Mouse (Mus musculus): ENCODE data around the gene Gtf3a. TPM values are rescaled to one million over a fixed set of nuclear protein-coding genes. Genes with fewer than 3 reads are reported as not detected.
"Not testable (repeated sequence)": the region's sequence is repeated elsewhere in the genome, so short reads cannot be mapped to it uniquely, and the experiment has no call there.

The Gtf3a gene
- 115 and 127 TPM in 2 replicates for total RNA-seq (2015)
- total RNA-seq (2017), result 162 and 163 TPM in 2 replicates

GRCm38 (mm10) chr5:146948508-146949088, at the start of gene Gtf3a:
Gene Gtf3a (plus strand): TSS chr5:146948657.
- peak; percentile 84 for ATAC-seq (replicated peaks; ENCODE audit: poor library complexity)

- no peak for ATAC-seq (replicated peaks; ENCODE audit: poor library complexity)
Observed at GRCm38 (mm10) chr5:146900331-146900730, 48.1 kb upstream of the Gtf3a start.

GRCm38 (mm10) chr5:146901501-146901900, 47.0 kb upstream of the Gtf3a start:
- no peak for ATAC-seq (replicated peaks; ENCODE audit: poor library complexity)

GRCm38 (mm10) chr5:146904404-146904803, 44.1 kb upstream of the Gtf3a start:
- ATAC-seq (replicated peaks; ENCODE audit: poor library complexity), result peak; percentile 85

- peak; percentile 90 for ATAC-seq (replicated peaks; ENCODE audit: poor library complexity)
Observed at GRCm38 (mm10) chr5:146905486-146906172, 42.8 kb upstream of the Gtf3a start.

- ATAC-seq (replicated peaks; ENCODE audit: poor library complexity), result no peak
Observed at GRCm38 (mm10) chr5:146907533-146907932, 40.9 kb upstream of the Gtf3a start.

GRCm38 (mm10) chr5:146908629-146909028, 39.8 kb upstream of the Gtf3a start:
- ATAC-seq (replicated peaks; ENCODE audit: poor library complexity), result no peak

- 0 out of 2 replicates have a peak, but pooled peaks have one; percentile 3 for ATAC-seq (replicated peaks; ENCODE audit: poor library complexity)
Observed at GRCm38 (mm10) chr5:146912206-146912605, 36.3 kb upstream of the Gtf3a start.

- ATAC-seq (replicated peaks; ENCODE audit: poor library complexity), result no peak
Observed at GRCm38 (mm10) chr5:146913355-146913754, 35.1 kb upstream of the Gtf3a start.

GRCm38 (mm10) chr5:146914088-146914766, 34.2 kb upstream of the Gtf3a start:
- ATAC-seq (replicated peaks; ENCODE audit: poor library complexity), result peak; percentile 93

- ATAC-seq (replicated peaks; ENCODE audit: poor library complexity), result no peak; the same call in 1 of the 2 replicates
Observed at GRCm38 (mm10) chr5:146916273-146916672, 32.2 kb upstream of the Gtf3a start.

- no peak for ATAC-seq (replicated peaks; ENCODE audit: poor library complexity)
Observed at GRCm38 (mm10) chr5:146916806-146917205, 31.7 kb upstream of the Gtf3a start.

GRCm38 (mm10) chr5:146917357-146917756, 31.1 kb upstream of the Gtf3a start:
- ATAC-seq (replicated peaks; ENCODE audit: poor library complexity), result not testable (repeated sequence)

GRCm38 (mm10) chr5:146919874-146920273, 28.6 kb upstream of the Gtf3a start:
- no peak for ATAC-seq (replicated peaks; ENCODE audit: poor library complexity)

- no peak for ATAC-seq (replicated peaks; ENCODE audit: poor library complexity)
Observed at GRCm38 (mm10) chr5:146920314-146921161, 27.9 kb upstream of the Gtf3a start.

- ATAC-seq (replicated peaks; ENCODE audit: poor library complexity), result peak; percentile 65; the same call in 1 of the 2 replicates
Observed at GRCm38 (mm10) chr5:146921224-146921623, 27.2 kb upstream of the Gtf3a start.

- ATAC-seq (replicated peaks; ENCODE audit: poor library complexity), result no peak
Observed at GRCm38 (mm10) chr5:146923547-146923946, 24.9 kb upstream of the Gtf3a start.

- no peak for ATAC-seq (replicated peaks; ENCODE audit: poor library complexity)
Observed at GRCm38 (mm10) chr5:146926673-146927072, 21.8 kb upstream of the Gtf3a start.

- no peak for ATAC-seq (replicated peaks; ENCODE audit: poor library complexity)
Observed at GRCm38 (mm10) chr5:146931422-146931821, 17.0 kb upstream of the Gtf3a start.

- no peak for ATAC-seq (replicated peaks; ENCODE audit: poor library complexity)
Observed at GRCm38 (mm10) chr5:146931904-146932553, 16.4 kb upstream of the Gtf3a start.

All from megakaryocyte progenitor cell, adult 5-6 weeks (primary cell).